In the genomic region with DNA sequence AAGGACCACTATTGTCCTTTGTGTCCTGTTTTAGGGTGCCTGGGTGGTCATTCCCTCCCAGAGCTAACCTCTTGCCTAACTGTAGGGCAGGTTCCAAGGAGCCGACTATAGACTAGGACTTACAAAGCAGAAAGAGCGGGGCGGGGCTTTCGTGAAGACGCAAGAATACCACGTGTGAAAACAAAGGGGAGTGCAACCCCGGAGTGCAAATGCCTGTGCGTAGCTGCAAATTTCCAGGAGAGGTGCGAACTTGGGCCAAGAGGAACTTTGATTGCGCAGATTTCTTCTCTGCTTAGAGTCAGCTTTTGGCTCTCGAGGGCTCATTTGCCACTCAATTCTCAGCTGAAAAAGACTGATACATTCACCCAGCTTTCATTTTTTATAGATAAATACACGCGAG, we compare ENCODE assay signal across 9 mouse cellular contexts. TPM values are rescaled to one million over a fixed set of nuclear protein-coding genes. Genes with fewer than 3 reads are reported as not detected.
DNase-seq lines count a peak whose midpoint lies in the region; ATAC-seq and TF ChIP-seq lines count a peak whose summit lies in the region.
"Had no signal": no experiment of that assay in that cellular context is flagged by ENCODE, and none has a peak within 500 bp of the region (broad histone marks: within the 10 kb centered on the region; RNA-seq: fewer than 3 reads in every experiment).

No protein-coding gene starts in this region.

- DNase-seq in frontal cortex, postnatal 14 days (ENCODE audit: low spot score in 2 of 2), result no peak
- peak; percentile 56 for DNase-seq in heart, postnatal 4 days
- peak; percentile 41 to 52 for DNase-seq in layer of hippocampus, postnatal 10 days (ENCODE audit: low spot score in 2 of 2)
- peak; percentile 42 to 60 for DNase-seq in spleen, adult 18-20 months

- H3K27me3 ChIP-seq in embryonic facial prominence, embryonic 15.5 days, result no peaks in the 10 kb centered on the region
- H3K27me3 ChIP-seq: Patski had no signal

- peaks cover 14% of the 10 kb centered on the region for H3K36me3 ChIP-seq in embryonic facial prominence, embryonic 15.5 days

- H3K9me3 ChIP-seq in embryonic facial prominence, embryonic 15.5 days (replicated peaks), result no peaks in the 10 kb centered on the region

- 0 out of 2 replicates have a peak, but pooled peaks have one; percentile 14 for ATAC-seq in frontal cortex, adult (ENCODE audit: low TSS enrichment)
- ATAC-seq in embryonic facial prominence, embryonic 15.5 days (ENCODE audit: insufficient number of reproducible peaks, low FRiP score, low TSS enrichment, low read depth), result peak; percentile 61; the same call in 1 of the 2 replicates
- ATAC-seq in megakaryocyte-erythroid progenitor cell, adult 5-6 weeks (replicated peaks; ENCODE audit: low FRiP score, low TSS enrichment, poor library complexity, severe bottlenecking), result peak; percentile 62

- H3K4me3 ChIP-seq in bone marrow, adult 2 months (replicated peaks; ENCODE audit: control insufficient read depth, low read depth, low read length), result peak overlapping the region; percentile 66
- H3K4me3 ChIP-seq in embryonic facial prominence, embryonic 15.5 days (replicated peaks), result peak overlapping the region; percentile 94

- H3K4me1 ChIP-seq in bone marrow, adult 2 months (ENCODE audit: control insufficient read depth, insufficient read depth, low read length), result peaks cover 4% of the 10 kb centered on the region; the same call in 1 of the 2 replicates
- H3K4me1 ChIP-seq in embryonic facial prominence, embryonic 15.5 days, result peaks cover 24% of the 10 kb centered on the region

- TF ChIP-seq POLR2A in bone marrow, adult 2 months (IDR thresholded peaks at IDR 0.05; ENCODE audit: borderline replicate concordance, control insufficient read depth, low read depth, low read length), result no peak

- under 1% methylated on average over 13 of the region's 13 CpGs for WGBS in bone marrow, adult 2 months
- under 1% methylated on average over 13 of the region's 13 CpGs for WGBS in embryonic facial prominence, embryonic 15.5 days

- H3K4me2 ChIP-seq in embryonic facial prominence, embryonic 15.5 days (replicated peaks), result peak overlapping the region; percentile 69

- TF ChIP-seq CTCF in bone marrow, adult 2 months (IDR thresholded peaks at IDR 0.05; ENCODE audit: control insufficient read depth, insufficient read depth, low read length), result no peak

- no peak overlapping the region for H3K27ac ChIP-seq in bone marrow, adult 2 months (ENCODE audit: control insufficient read depth, insufficient read depth, low read depth, low read length, poor library complexity)
- no peak overlapping the region for H3K27ac ChIP-seq in embryonic facial prominence, embryonic 15.5 days (replicated peaks)

- H3K9ac ChIP-seq in embryonic facial prominence, embryonic 15.5 days, result peak overlapping the region; percentile 26; the same call in 1 of the 2 replicates

RNA-seq across cellular contexts. Expression of gene Zscan2, which starts 0.5 kb away (rescaled TPM):
- polyA plus RNA-seq in bone marrow, adult 2 months (2011; ENCODE audit: insufficient read depth, insufficient read length, low replicate concordance, missing spikeins), result 1.9 and 6.1 TPM in 2 replicates
- 1.9 and 2.4 TPM in 2 replicates for polyA plus RNA-seq in embryonic facial prominence, embryonic 15.5 days (2015; fragmentation: Nextera tagmentation; extraction: Ambion mirVana)
- total RNA-seq in heart, postnatal 4 days (2021), result 1 to 10 TPM; 8.4 to 9.0 TPM
- total RNA-seq in layer of hippocampus, postnatal 10 days (2021), result 10 to 100 TPM; 13.5 to 14.4 TPM
- 5.0 and 5.4 TPM in 2 replicates for total RNA-seq in megakaryocyte-erythroid progenitor cell, adult 5-6 weeks (2014; fragmentation: Nextera tagmentation)
- 2.3 and 12.5 TPM in 2 replicates for total RNA-seq in megakaryocyte-erythroid progenitor cell, adult 5-6 weeks (2017)

RNA-seq across cellular contexts. Expression of gene Iqgap1, which starts 34.5 kb away (rescaled TPM):
- polyA plus RNA-seq in bone marrow, adult 2 months (2011; ENCODE audit: insufficient read depth, insufficient read length, low replicate concordance, missing spikeins), result 29.4 and 62.3 TPM in 2 replicates
- 75.3 and 75.9 TPM in 2 replicates for polyA plus RNA-seq in embryonic facial prominence, embryonic 15.5 days (2015; fragmentation: Nextera tagmentation; extraction: Ambion mirVana)
- 10 to 100 TPM; 77.6 to 84.1 TPM for total RNA-seq in heart, postnatal 4 days (2021)
- total RNA-seq in layer of hippocampus, postnatal 10 days (2021), result 10 to 100 TPM; 28.8 to 37.8 TPM
- 31.2 and 41.7 TPM in 2 replicates for total RNA-seq in megakaryocyte-erythroid progenitor cell, adult 5-6 weeks (2014; fragmentation: Nextera tagmentation)
- 39.6 and 54.4 TPM in 2 replicates for total RNA-seq in megakaryocyte-erythroid progenitor cell, adult 5-6 weeks (2017)

RNA-seq across cellular contexts. Expression of gene Wdr73, which starts 40.8 kb away (rescaled TPM):
- polyA plus RNA-seq in bone marrow, adult 2 months (2011; ENCODE audit: insufficient read depth, insufficient read length, low replicate concordance, missing spikeins), result 11.1 and 12.8 TPM in 2 replicates
- polyA plus RNA-seq in embryonic facial prominence, embryonic 15.5 days (2015; fragmentation: Nextera tagmentation; extraction: Ambion mirVana), result 28.6 and 29.4 TPM in 2 replicates
- total RNA-seq in heart, postnatal 4 days (2021), result 10 to 100 TPM in 1 of 2 experiments, 1 to 10 TPM in 1; 9.2 to 11.0 TPM
- total RNA-seq in layer of hippocampus, postnatal 10 days (2021), result 10 to 100 TPM; 28.4 to 33.4 TPM
- total RNA-seq in megakaryocyte-erythroid progenitor cell, adult 5-6 weeks (2014; fragmentation: Nextera tagmentation), result 28.3 and 41.5 TPM in 2 replicates
- total RNA-seq in megakaryocyte-erythroid progenitor cell, adult 5-6 weeks (2017), result 28.8 and 53.1 TPM in 2 replicates

RNA-seq across cellular contexts. Expression of gene Nmb, which starts 44.6 kb away (rescaled TPM):
- polyA plus RNA-seq in bone marrow, adult 2 months (2011; ENCODE audit: insufficient read depth, insufficient read length, low replicate concordance, missing spikeins), result 5.4 and 21.2 TPM in 2 replicates
- 8.4 and 9.0 TPM in 2 replicates for polyA plus RNA-seq in embryonic facial prominence, embryonic 15.5 days (2015; fragmentation: Nextera tagmentation; extraction: Ambion mirVana)
- 1 to 10 TPM; 3.1 to 3.5 TPM for total RNA-seq in heart, postnatal 4 days (2021)
- total RNA-seq in layer of hippocampus, postnatal 10 days (2021), result 10 to 100 TPM in 1 of 2 experiments, 1 to 10 TPM in 1; 9.9 to 12.7 TPM
- 3.6 TPM in 1 of 2 replicates, not detected in the other for total RNA-seq in megakaryocyte-erythroid progenitor cell, adult 5-6 weeks (2014; fragmentation: Nextera tagmentation)
- total RNA-seq in megakaryocyte-erythroid progenitor cell, adult 5-6 weeks (2017), result not detected in 2 replicates

Comparison
In these comparisons a context has a peak if more than half of its experiments do, and no peak if none do; other contexts are left out.
1. DNase-seq: peak in heart, postnatal 4 days (single experiment), layer of hippocampus, postnatal 10 days (2 of 2) and spleen, adult 18-20 months (2 of 2); none in frontal cortex, postnatal 14 days (0 of 2).
2. Peak in every context shown above with its lines, with median percentiles within 50 percentile points of each other: ATAC-seq.